Mouse (Mus musculus): ENCODE results near the gene Kif2c. TPM values are rescaled to one million over a fixed set of nuclear protein-coding genes. Genes with fewer than 3 reads are reported as not detected.

Kif2c gene
- total RNA-seq, 2 experiments from 2014 or later = 0.26 to 0.47 TPM

- Histone ChIP-seq H3K4me3 (no peak within 1 kb of the TSS), H3K27ac (peak within 1 kb of the TSS; percentile 97)
- DNase-seq (ENCODE audit: low spot score in 2 of 2) = no peak
- no peak for TF ChIP-seq CTCF (conservative IDR thresholded peaks at IDR 0.05)
Measured at GRCm38 (mm10) chr4:117126675-117127290, 55.7 kb downstream of the Kif2c start, which contains the start of gene Tctex1d4. Gene Tctex1d4 (plus strand): TSS chr4:117126794.

GRCm38 (mm10) chr4:117125910-117126674, 56.3 kb downstream of the Kif2c start:
- DNase-seq (ENCODE audit: low spot score in 2 of 2) = no peak
- TF ChIP-seq CTCF (conservative IDR thresholded peaks at IDR 0.05) = no peak
- no peak overlapping the region for H3K4me3 ChIP-seq
- peak overlapping the region; percentile 97 for H3K27ac ChIP-seq

GRCm38 (mm10) chr4:117125348-117125909, 57.0 kb downstream of the Kif2c start, which contains the start of gene Btbd19:
Gene Btbd19 (minus strand): TSS chr4:117125725.
- DNase-seq (ENCODE audit: low spot score in 2 of 2) = peak; percentile 79 to 85
- H3K4me3 ChIP-seq = no peak within 1 kb of the TSS; the same call in 1 of the 2 replicates
- no peak for TF ChIP-seq CTCF (conservative IDR thresholded peaks at IDR 0.05)
- peak within 1 kb of the TSS; percentile 97 for H3K27ac ChIP-seq

GRCm38 (mm10) chr4:117124518-117125347, 57.7 kb downstream of the Kif2c start:
- peak overlapping the region; percentile 97 for H3K27ac ChIP-seq
- no peak for DNase-seq (ENCODE audit: low spot score in 2 of 2)
- H3K4me3 ChIP-seq = no peak overlapping the region
- no peak for TF ChIP-seq CTCF (conservative IDR thresholded peaks at IDR 0.05)

- Histone ChIP-seq H3K27ac (peak overlapping the region; percentile 97; the same call in 1 of the 2 replicates), H3K4me3 (no peak overlapping the region)
- TF ChIP-seq CTCF (conservative IDR thresholded peaks at IDR 0.05) = no peak
- no peak for DNase-seq (ENCODE audit: low spot score in 2 of 2)
Measured at GRCm38 (mm10) chr4:117124218-117124517, 58.3 kb downstream of the Kif2c start.

- Histone ChIP-seq H3K4me3 (no peak overlapping the region), H3K27ac (no peak overlapping the region)
- no peak for TF ChIP-seq CTCF (conservative IDR thresholded peaks at IDR 0.05)
- no peak for DNase-seq (ENCODE audit: low spot score in 2 of 2)
Measured at GRCm38 (mm10) chr4:117123546-117124217, 58.8 kb downstream of the Kif2c start.

- no peak overlapping the region for H3K4me3 ChIP-seq
- DNase-seq (ENCODE audit: low spot score in 2 of 2) = no peak
- TF ChIP-seq CTCF (conservative IDR thresholded peaks at IDR 0.05) = no peak
- H3K27ac ChIP-seq = no peak overlapping the region
Measured at GRCm38 (mm10) chr4:117122209-117122608, 60.2 kb downstream of the Kif2c start.

- peak overlapping the region; percentile 92 for H3K4me3 ChIP-seq
- TF ChIP-seq CTCF (conservative IDR thresholded peaks at IDR 0.05) = peak; percentile 92
Measured at GRCm38 (mm10) chr4:117120445-117121414, 61.7 kb downstream of the Kif2c start.

GRCm38 (mm10) chr4:117120052-117120444, 62.4 kb downstream of the Kif2c start:
- no peak for TF ChIP-seq CTCF (conservative IDR thresholded peaks at IDR 0.05)
- Histone ChIP-seq H3K27ac (peak overlapping the region; percentile 97), H3K4me3 (peak overlapping the region; percentile 92)
- no peak for DNase-seq (ENCODE audit: low spot score in 2 of 2)

More at GRCm38 (mm10) chr4:117120445-117121414, 61.7 kb downstream of the Kif2c start:
- peak; percentile 93 to 97 for DNase-seq (ENCODE audit: low spot score in 2 of 2)
- peak overlapping the region; percentile 97 for H3K27ac ChIP-seq

GRCm38 (mm10) chr4:117119636-117120035, 62.8 kb downstream of the Kif2c start:
- H3K27ac ChIP-seq = peak overlapping the region; percentile 97
- H3K4me3 ChIP-seq = peak overlapping the region; percentile 92
- TF ChIP-seq CTCF (conservative IDR thresholded peaks at IDR 0.05) = no peak
- no peak for DNase-seq (ENCODE audit: low spot score in 2 of 2)

GRCm38 (mm10) chr4:117117931-117118330, 64.5 kb downstream of the Kif2c start:
- Histone ChIP-seq H3K4me3 (no peak overlapping the region), H3K27ac (no peak overlapping the region)
- no peak for TF ChIP-seq CTCF (conservative IDR thresholded peaks at IDR 0.05)
- no peak for DNase-seq (ENCODE audit: low spot score in 2 of 2)
